Mouse (Mus musculus) spleen, embryonic (tissue): ENCODE measurements around the gene Hnf4a.

Source experiments
- CTCF ChIA-PET: fragments of 350-600 bp; sonication (Branson Sonifier 250); formaldehyde crosslinking; loops from one replicate; lab custom pipeline; 2022; lab: Charles Lee

Hnf4a gene

DNA sequence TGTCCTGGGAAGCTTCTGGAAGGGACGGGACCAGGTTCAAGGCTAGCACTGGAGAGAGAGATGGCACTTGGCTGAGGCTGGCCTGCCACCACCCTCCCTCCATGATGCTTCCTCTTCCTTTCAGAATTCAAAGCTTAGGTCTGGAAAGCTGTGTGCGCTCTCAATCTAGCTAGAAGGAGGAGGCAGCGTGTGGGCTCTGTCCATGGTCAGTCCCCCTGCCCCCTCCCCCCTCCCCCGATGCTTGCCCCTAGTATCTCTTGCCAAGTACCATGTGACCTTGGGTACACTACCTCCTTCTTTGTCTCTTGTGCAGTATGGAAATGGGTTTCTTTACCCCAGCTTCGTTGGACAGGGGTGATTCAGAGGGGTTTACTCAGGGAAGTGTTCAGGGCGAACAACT lies 42.2 kb downstream of the Hnf4a start:
- CTCF ChIA-PET, result no interaction called here

- CTCF ChIA-PET, result no interaction called here
Observed at GRCm38 (mm10) chr2:163549786-163550185, 43.2 kb downstream of the Hnf4a start.

- CTCF ChIA-PET, result no interaction called here
Observed at GRCm38 (mm10) chr2:163552518-163552929, 45.9 kb downstream of the Hnf4a start.

DNA sequence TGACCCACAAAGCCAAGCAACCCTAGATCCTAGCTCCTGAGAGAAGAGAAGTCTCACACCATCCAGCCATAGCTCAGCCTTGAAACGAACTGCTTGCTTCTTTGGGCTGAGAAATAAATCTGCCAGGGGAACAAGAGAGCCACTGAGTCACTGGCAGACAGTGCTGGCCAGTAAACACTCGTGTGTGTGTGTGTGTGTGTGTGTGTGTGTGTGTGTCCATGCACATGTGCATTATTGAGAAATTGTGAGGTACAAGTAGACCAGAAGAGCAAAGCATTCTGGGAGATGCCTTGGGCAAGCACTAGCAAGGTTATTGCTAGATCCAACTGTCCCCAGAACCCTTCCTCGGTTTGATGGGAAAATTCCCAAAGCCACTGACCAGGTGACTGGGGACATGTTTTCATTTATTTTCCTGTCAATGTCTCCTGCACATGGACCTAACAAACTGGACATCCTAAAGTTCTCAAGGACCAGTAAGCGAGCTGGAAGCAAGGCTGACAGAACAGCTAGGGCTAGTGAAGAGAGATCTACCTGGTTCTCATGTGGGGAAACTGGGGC lies 47.9 kb downstream of the Hnf4a start:
- CTCF ChIA-PET, result no interaction called here

DNA sequence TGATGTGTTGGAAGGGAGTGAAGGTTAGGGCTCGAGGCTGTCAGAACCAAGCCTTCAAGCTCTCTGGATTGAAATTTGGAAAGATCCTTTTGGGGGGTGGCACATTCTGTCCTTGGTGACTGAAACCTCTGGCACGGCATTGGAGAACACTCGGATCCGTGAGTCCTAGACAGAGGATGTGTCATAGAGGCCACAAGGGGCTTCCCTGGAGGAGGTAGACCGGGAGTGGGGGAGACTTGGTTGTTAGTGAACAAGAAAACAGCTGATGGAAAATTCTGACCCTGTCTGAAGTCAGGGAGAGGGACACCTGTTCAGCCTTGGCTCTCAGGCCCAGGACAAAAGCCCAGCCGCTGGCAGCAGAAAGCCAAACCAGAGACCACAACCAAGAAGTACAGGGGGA lies 48.4 kb downstream of the Hnf4a start:
- CTCF ChIA-PET, result no interaction called here

DNA sequence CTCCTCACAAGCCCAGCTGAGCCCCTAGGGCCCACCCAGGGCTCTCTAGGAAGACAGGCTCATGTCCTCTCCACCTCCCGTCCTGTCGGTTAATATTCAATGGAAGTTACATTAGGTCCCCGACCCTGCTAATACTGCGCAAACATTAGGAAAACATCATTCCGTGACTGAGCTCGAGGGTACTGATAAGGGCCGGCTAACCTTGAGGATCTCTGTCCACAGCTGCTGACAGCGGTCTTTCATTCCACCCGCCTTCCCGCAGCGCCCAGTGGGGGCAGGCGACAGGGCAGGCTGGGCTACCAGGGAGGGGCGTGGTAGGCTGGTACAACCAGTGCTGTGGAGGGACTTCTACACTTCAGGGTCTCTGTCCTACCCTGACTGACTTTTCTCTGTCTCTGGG lies 48.8 kb downstream of the Hnf4a start:
- CTCF ChIA-PET, result no interaction called here

DNA sequence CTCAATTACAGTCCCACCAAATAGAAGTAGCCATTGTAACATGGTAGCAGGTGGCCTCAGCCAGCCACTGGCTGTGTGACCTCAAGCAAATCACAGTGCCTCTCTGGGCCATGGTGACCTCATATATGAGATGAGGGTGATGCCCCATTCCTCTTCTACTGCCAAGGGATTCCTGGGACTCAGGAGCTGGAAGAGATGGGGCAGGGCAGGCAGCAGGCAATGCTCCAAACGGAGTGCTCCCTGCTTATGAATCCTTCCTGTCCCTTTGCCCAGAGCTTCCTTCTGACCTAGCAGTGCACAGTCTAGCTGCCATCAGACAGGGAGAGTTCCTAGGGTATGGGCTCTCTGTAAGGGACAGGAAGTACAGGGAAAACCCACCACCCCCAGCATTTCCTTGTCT lies 51.9 kb downstream of the Hnf4a start:
- CTCF ChIA-PET, result interaction anchor here (0.7 kb wide), 1 partner anchor 39 kb away, joined by 20 read pairs; no protein-coding TSS in a partner anchor

DNA sequence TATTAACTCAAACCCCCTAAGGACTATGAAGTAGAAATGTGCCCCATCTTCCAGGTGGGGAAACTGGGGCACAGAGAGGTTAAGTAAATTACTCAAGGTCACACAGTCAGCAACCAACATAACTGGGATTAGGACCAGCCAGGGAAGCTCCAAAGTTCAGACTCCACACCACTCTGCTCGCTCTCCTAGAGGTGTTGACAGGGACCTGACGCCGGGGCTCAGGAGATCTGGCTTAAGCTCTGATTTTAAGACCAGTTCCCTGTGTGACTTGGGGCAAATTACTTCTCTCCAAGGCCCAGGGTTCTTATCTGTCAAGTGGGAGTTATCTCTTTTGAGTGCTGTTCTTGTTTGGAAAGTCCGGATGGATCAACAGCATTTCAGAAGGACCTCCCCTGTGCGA lies 52.6 kb downstream of the Hnf4a start:
- CTCF ChIA-PET, result no interaction called here

GRCm38 (mm10) chr2:163560247-163560646 lies 53.6 kb downstream of the Hnf4a start:
- CTCF ChIA-PET, result no interaction called here

- CTCF ChIA-PET, result no interaction called here
Observed at GRCm38 (mm10) chr2:163561258-163561948, 54.8 kb downstream of the Hnf4a start.

DNA sequence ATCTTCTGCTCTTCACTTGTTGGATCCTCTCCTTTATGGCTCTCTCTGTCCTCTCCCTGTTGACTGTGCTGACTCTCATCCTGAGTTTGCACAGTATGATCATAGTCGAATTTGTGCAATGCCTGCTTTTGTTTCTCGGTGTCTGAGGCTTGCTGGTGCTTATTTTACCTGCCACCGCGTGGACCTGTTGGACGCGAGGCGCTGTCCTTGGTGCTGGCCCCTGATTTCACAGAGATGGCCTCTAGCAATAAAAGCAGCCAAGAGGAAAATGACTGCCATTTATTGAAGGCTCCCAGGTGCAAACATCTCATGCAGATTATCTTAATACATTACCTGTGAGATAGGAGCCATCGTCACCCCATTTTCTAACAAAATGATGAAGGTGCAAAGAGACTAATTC lies 58.0 kb downstream of the Hnf4a start:
- CTCF ChIA-PET, result no interaction called here

DNA sequence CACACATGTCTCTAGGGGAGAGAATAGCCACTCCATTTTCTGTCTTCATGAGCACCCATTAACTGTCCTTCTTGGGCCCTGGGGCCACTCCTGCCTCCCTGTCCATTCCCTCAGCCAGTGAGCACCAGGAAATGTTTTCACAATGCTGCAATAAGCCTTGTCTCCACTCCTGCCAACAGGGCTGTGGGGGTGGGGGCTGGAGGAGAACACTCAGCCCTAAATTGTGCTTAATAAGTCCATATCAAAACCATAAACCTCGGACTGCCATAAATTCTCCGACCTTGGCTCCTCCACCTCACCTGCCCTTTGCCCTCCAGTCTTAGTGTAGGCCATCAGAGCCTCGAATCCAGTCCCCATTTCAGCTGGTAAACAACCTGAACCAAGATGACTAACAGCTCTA lies 67.7 kb downstream of the Hnf4a start:
- CTCF ChIA-PET, result no interaction called here

DNA sequence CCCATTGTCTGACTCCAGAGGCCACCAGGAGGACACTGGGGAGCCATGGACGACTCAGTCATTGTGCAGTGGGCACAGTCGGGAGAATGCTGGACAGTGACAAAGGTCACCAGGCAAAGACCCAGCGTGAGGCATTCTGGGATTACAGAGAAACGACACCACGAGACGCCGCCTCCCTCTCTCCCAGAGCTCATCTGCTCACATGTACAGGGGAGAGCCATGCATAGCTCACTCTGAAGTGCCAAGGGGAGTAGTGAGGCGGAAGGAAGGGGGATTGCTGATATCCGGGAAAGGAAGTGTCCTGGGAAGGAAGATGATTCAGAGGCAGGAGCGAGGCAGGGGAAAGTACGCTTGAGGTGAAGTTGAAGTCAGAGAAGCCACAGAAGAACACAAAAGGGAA lies 68.6 kb downstream of the Hnf4a start:
- CTCF ChIA-PET, result no interaction called here

GRCm38 (mm10) chr2:163577986-163578385 lies 71.4 kb downstream of the Hnf4a start:
- CTCF ChIA-PET, result no interaction called here

GRCm38 (mm10) chr2:163580069-163580945 lies 73.7 kb downstream of the Hnf4a start:
- CTCF ChIA-PET, result no interaction called here

DNA sequence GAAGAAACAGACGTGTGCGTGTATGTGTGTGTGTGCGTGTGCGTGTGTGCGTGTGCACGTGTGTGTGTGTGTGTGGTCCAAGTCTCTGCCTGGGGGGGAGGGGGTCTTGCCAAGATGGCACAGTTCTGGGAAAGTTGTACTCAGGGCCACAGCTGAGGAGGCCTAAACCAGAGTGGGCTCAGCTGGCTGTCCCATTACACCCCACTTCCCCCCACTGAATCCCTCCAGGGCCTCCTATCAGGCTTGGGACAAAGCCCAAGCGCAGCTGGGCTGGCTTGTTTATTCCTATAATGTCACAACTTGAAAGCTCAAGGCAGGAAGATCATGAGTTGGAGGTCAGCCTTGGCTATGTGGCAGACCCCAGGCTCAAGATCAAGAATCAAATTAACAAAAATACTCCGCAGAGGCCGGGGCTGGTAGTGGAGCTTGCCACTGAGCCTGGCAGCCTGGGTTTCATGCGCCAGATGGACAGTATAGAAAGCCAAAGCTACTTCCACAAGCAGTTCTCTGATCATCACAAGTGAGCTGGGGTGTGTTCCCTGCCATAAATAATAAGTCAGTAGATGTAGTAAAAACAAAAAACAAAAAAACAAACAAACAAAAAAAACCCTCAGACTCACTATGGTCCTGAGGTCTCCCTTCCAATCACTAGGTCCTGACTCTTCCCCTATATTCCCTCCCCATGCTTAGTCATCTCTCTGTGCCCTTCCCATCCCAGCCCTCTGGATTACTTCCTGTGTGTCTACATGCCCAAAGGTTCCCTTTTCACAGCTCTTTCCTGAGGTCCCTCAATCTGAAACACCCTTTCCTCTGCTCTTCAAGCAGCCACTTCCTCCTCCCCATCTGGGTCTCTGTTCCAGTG lies 76.8 kb downstream of the Hnf4a start:
- CTCF ChIA-PET, result interaction anchor here (0.5 to 0.7 kb wide), 2 partner anchors 142 to 757 kb away, joined by 3 to 5 read pairs; no protein-coding TSS in a partner anchor

- CTCF ChIA-PET, result interaction anchor here (0.7 kb wide), 1 partner anchor 141 kb away, joined by 3 read pairs; no protein-coding TSS in a partner anchor
Observed at GRCm38 (mm10) chr2:163584088-163584426, 77.4 kb downstream of the Hnf4a start.

GRCm38 (mm10) chr2:163586384-163587261 lies 80.0 kb downstream of the Hnf4a start:
- CTCF ChIA-PET, result interaction anchor here (0.7 to 1.1 kb wide), 2 partner anchors 132 to 156 kb away, joined by 4 to 9 read pairs; no protein-coding TSS in a partner anchor

DNA sequence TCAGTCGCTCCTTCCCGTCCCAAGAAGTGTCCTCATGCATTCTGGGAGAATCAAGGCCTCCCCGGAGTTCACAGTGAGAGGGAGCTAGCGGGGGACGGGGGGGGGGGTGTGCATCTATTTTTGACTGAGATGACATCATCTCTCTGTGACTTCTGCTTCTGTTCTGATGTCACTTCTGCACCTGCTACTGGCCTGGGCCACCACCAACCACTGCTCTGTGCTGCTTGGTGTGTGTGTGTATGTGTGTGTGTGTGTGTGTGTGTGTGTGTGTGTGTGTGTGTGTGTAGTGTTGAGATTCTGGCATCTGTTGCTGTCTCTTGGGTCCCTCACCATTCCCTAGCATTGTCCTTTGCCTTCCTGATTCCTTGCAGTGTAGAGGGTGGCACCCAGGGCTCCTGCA lies 80.9 kb downstream of the Hnf4a start:
- CTCF ChIA-PET, result interaction anchor here (0.7 to 1.1 kb wide), 2 partner anchors 131 to 155 kb away, joined by 4 to 9 read pairs; no protein-coding TSS in a partner anchor

DNA sequence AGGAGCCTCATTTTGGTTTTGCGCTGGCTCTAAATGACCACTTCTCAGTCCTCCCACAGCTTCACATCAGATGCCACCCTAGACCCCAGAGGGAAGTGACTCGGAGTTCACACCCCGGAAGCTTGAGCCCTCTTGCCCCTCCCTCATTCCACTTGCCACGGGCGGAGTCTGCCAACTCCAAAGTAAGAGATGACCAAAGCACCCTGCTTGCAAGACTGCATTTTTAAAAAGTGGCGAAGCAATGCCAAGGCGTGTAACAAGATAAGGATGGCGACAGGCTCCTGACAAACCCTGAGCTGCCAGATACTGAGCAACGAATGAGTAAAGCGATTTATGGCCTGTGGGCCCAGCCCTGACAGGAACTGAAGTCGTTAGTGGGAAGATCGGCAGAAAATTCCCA lies 83.6 kb downstream of the Hnf4a start:
- CTCF ChIA-PET, result no interaction called here
